Mouse (Mus musculus) hindbrain, embryonic 13.5 days (tissue): ENCODE measurements around the gene Galnt18. TPM values are rescaled to one million over a fixed set of nuclear protein-coding genes. Genes with fewer than 3 reads are reported as not detected.

ENCODE experiments used
- ATAC-seq: fragments of 200-750 bp; cut with Nextera tagmentation; 2 replicates; pipeline ENCODE4 v1.8.0; 2017; ENCODE audit warnings: moderate TSS enrichment; ENCODE audit not compliant: low FRiP score
- H3K27ac ChIP-seq: fragments of 300-500 bp; sonication (generic); 2 replicates; pipeline ENCODE4 v1.5.1; 2015; ENCODE audit warnings: inconsistent platforms, mild to moderate bottlenecking, moderate library complexity
- H3K27me3 ChIP-seq: fragments of 300-500 bp; sonication (generic); 2 replicates; pipeline ENCODE4 v1.6.1; 2015; ENCODE audit warnings: mild to moderate bottlenecking, inconsistent platforms
- H3K36me3 ChIP-seq: fragments of 300-500 bp; sonication (generic); 2 replicates; pipeline ENCODE4 v1.6.1; 2015; ENCODE audit warnings: mild to moderate bottlenecking, inconsistent platforms
- H3K4me1 ChIP-seq: fragments of 300-500 bp; sonication (generic); replicated peaks from 2 replicates; pipeline ENCODE4 v1.6.1; 2015; ENCODE audit warnings: inconsistent platforms
- H3K4me2 ChIP-seq: fragments of 300-500 bp; sonication (generic); 2 replicates; pipeline ENCODE4 v1.6.1; 2015; ENCODE audit warnings: inconsistent platforms, mild to moderate bottlenecking, moderate library complexity
- H3K4me3 ChIP-seq: fragments of 300-500 bp; sonication (generic); 2 replicates; pipeline ENCODE4 v1.5.1; 2015; ENCODE audit warnings: mild to moderate bottlenecking, inconsistent platforms
- H3K9ac ChIP-seq: fragments of 300-500 bp; sonication (generic); 2 replicates; pipeline ENCODE4 v1.6.1; 2015; ENCODE audit warnings: mild to moderate bottlenecking, inconsistent platforms
- H3K9me3 ChIP-seq: fragments of 300-500 bp; sonication (generic); 2 replicates; pipeline ENCODE4 v1.6.1; 2016; ENCODE audit warnings: inconsistent platforms
- WGBS: fragments of 180-500 bp; shearing (Covaris S2); methylation state at CpG from one replicate; pipeline ENCODE4 v1.1.7; 2015; 5-methylcytosine and 5-hydroxymethylcytosine counted together
- polyA plus RNA-seq: library from polyadenylated mRNA; unstranded; fragments of >200 nt; fragmentation: Nextera tagmentation; extraction: Ambion mirVana; gene quantifications from 2 replicates; pipeline ENCODE4 v1.2.1, GENCODE M21; 2015

Galnt18 gene
- polyA plus RNA-seq, 1 experiment from 2014 or later, result 10.4 TPM

DNA sequence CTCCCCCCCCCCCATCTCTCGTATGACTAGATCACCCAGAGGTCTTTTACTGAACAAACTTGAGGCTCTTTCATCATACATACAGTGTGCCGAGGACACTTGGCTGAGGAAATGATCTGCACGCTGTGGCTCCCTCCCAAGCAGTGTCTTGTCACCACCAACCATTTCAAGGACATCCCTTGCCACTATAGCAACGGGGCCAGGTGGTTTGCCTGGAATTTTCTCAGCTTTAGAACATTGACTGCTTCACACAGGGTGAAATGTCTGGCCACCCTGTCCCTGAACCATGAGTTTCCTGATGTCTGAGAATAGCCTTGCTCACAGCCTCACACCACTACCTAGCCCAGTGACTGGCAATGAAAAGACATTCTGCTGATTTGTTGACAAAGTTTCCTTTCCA lies 176.6 kb downstream of the Galnt18 start:
- no peak overlapping the region for H3K4me3 ChIP-seq
- no peak overlapping the region for H3K4me2 ChIP-seq
- H3K36me3 ChIP-seq, result no peaks in the 10 kb centered on the region
- peaks cover 11% of the 10 kb centered on the region for H3K4me1 ChIP-seq
- ATAC-seq, result no peak
- no peak overlapping the region for H3K27ac ChIP-seq
- 71% methylated on average over 4 of the region's 4 CpGs for WGBS
- no peaks in the 10 kb centered on the region for H3K27me3 ChIP-seq
- H3K9ac ChIP-seq, result no peak overlapping the region
- H3K9me3 ChIP-seq, result no peaks in the 10 kb centered on the region

DNA sequence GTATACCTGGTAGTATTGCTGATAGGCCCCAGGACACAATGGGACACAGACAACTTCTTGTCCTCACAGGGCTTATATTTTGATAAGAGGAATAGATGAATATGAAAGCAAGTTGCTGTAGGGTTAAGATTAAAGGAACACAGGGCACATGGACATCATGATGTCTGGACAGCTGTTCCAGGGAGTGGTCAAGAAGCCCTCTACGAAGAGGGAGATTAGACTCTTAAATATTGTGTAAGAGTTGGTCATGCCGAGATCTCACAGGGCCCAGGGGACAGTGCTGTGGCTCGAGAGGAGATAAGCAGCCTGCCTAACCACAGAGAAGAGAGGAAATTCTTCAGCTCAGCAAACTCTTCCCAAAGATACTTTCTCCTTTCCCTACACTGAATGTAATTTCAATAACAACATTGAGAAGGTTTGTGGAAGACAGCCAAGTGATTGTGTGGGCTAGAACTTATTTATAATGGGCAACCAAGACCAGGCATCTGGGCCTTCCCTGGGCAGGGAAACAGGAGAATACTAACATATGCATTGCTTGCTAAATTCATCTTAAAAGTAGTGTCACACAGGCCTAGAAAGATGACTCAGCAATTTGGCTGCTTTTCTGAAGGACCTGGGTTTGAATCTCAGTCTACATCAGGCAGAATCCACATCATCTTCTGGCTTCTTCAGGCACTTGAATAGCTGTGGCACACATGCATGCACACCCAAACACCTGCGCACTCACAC lies 178.3 kb downstream of the Galnt18 start:
- Histone ChIP-seq H3K4me3 (no peak overlapping the region), H3K4me1 (peaks cover 11% of the 10 kb centered on the region), H3K36me3 (no peaks in the 10 kb centered on the region), H3K9ac (no peak overlapping the region), H3K9me3 (no peaks in the 10 kb centered on the region), H3K4me2 (no peak overlapping the region), H3K27me3 (no peaks in the 10 kb centered on the region), H3K27ac (no peak overlapping the region)
- ATAC-seq, result no peak
- WGBS, result 83% methylated on average over 4 of the region's 4 CpGs

DNA sequence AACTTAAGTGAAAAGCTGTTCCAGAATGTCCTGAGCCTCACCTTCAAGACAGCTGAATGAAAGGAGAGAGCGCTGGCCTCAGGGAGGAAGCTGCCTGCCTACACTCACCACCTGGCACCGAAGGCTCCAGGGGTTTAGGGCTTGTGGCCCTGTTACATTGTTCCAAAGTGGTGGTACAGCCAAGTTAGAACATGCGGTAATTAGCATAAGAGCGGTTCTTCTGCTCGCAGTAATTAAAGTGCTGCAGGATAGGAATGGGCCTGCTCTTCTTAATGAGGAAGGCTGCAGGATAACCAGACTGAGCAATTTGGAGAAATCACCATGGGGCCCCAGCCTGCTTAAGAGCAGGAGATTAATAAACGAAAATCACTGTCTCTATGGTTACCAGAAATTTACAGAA lies 179.0 kb downstream of the Galnt18 start:
- 47% methylated on average over 6 of the region's 6 CpGs for WGBS
- peaks cover 11% of the 10 kb centered on the region for H3K4me1 ChIP-seq
- H3K27me3 ChIP-seq, result no peaks in the 10 kb centered on the region
- H3K27ac ChIP-seq, result peak overlapping the region; percentile 23; the same call in 1 of the 2 replicates
- H3K9ac ChIP-seq, result no peak overlapping the region
- no peaks in the 10 kb centered on the region for H3K9me3 ChIP-seq
- peak; percentile 43; the same call in 1 of the 2 replicates for ATAC-seq
- no peaks in the 10 kb centered on the region for H3K36me3 ChIP-seq
- H3K4me2 ChIP-seq, result no peak overlapping the region
- no peak overlapping the region for H3K4me3 ChIP-seq

DNA sequence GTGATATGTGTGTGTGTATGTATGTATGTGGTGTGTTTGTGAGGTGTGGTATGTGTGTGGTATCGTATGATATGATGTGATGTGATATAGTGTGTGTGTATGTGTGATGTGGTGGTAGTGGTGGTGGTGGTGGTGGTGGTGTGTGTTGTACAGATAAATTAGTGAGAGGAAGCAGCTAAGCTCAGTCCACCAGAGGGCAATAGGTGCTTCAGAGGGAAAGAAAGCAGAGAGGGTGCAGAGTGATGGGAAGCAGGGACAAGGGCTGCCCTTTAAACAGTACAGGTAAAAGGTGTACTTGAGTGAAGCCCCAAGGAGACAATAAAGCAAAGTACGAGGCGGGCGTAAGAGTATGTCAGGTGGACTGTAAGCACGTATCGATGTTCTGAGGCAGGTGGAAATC lies 186.1 kb downstream of the Galnt18 start:
- Histone ChIP-seq H3K27ac (no peak overlapping the region), H3K4me2 (no peak overlapping the region), H3K27me3 (no peaks in the 10 kb centered on the region), H3K4me3 (no peak overlapping the region), H3K4me1 (peaks cover 5% of the 10 kb centered on the region; the same call in 1 of the 2 replicates), H3K9me3 (no peaks in the 10 kb centered on the region), H3K9ac (no peak overlapping the region), H3K36me3 (no peaks in the 10 kb centered on the region)
- ATAC-seq, result no peak
- WGBS, result 87% methylated on average over 6 of the region's 6 CpGs

DNA sequence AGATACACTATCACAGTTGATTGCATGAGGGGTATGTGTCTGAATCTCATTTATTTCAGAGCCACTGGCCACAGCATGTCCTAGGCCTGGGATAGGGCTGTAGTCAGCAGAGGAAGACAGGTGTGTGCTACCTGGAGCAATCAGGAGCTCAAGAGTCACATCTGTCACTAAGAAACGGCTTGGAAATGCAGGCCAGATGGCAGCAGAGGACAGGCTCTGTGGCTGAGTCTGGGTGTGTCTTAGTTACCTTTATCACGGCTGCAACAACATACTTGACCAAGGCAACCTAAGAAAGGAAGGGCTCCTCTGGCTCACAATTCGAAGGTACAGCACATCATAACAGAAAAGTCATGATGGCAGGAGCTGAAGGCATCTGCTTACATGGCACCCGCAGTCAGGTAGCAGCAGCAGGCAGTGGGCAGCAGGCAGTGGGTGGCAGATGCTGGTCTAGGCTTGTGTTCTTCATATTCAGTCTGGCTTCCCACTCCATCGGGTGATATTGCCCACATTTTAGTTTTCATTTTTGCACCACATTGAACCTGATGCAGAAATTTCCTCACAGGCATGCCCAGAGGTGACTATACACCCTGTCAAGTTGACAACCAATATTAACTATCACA lies 190.2 kb downstream of the Galnt18 start:
- WGBS, result 86% methylated on average over 5 of the region's 5 CpGs
- Histone ChIP-seq H3K4me3 (no peak overlapping the region), H3K9ac (no peak overlapping the region)

DNA sequence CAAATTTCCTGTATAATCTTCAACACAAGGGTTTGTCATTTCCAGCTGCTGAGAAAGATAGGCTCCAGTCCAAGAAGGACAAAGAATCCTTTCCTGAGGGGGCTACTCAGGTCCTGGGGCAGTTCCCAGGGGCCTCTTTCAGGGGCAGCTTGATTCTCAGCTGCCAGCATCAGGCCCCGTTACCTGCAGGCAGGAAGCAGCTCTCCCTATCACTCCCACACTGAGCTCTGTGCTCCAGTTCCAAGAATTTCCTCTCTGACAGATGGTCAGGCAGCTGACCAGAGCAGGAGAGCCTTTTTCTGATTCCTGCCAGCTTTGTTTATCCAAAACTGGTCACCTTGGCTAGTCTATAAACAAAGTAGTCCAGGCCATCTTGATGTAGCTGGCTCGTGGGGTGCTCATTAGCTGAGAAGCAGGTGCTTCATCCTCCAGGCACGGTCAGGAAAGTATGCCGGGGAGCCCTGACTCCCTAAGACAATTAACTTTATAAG lies 191.4 kb downstream of the Galnt18 start:
- Histone ChIP-seq H3K27ac (0 out of 2 replicates have a peak overlapping the region, but pooled peaks have one; percentile 26), H3K4me3 (no peak overlapping the region), H3K4me1 (0 out of 2 replicates have a peak, but pooled peaks cover 3% of the 10 kb centered on the region), H3K9ac (no peak overlapping the region), H3K4me2 (no peak overlapping the region), H3K27me3 (no peaks in the 10 kb centered on the region), H3K36me3 (no peaks in the 10 kb centered on the region), H3K9me3 (no peaks in the 10 kb centered on the region)
- no peak for ATAC-seq
- 71% methylated on average over 4 of the region's 4 CpGs for WGBS

More for the DNA sequence above, 190.2 kb downstream of the Galnt18 start:
- no peak for ATAC-seq
- no peaks in the 10 kb centered on the region for H3K9me3 ChIP-seq
- no peak overlapping the region for H3K4me2 ChIP-seq
- peaks cover 8% of the 10 kb centered on the region; the same call in 1 of the 2 replicates for H3K4me1 ChIP-seq
- no peaks in the 10 kb centered on the region for H3K36me3 ChIP-seq
- no peaks in the 10 kb centered on the region for H3K27me3 ChIP-seq
- no peak overlapping the region for H3K27ac ChIP-seq

DNA sequence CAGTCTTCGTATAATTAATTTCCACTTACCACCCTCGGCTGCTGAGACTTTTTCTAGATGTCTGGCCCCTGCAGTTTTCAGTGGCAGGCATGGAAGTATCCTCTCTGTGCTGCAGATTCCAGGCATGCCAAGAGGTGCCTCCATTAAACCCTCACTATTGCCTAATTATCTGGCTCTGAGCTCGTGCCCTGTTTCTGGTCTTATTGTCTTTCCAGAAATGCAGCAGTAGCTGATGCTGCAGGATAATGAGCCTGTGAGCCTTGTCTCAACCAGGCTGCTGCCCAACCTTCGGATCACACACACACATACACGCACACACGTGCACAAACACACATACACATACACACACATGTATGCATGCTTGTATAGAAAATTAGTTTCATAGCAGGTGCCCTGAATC lies 199.2 kb downstream of the Galnt18 start:
- H3K27me3 ChIP-seq, result no peaks in the 10 kb centered on the region
- H3K4me1 ChIP-seq, result peaks cover 12% of the 10 kb centered on the region
- no peak overlapping the region for H3K9ac ChIP-seq
- H3K4me2 ChIP-seq, result no peak overlapping the region
- no peak overlapping the region for H3K4me3 ChIP-seq
- WGBS, result 71% methylated on average over 6 of the region's 6 CpGs
- H3K9me3 ChIP-seq, result no peaks in the 10 kb centered on the region
- no peaks in the 10 kb centered on the region for H3K36me3 ChIP-seq
- H3K27ac ChIP-seq, result 0 out of 2 replicates have a peak overlapping the region, but pooled peaks have one; percentile 31
- ATAC-seq, result no peak

DNA sequence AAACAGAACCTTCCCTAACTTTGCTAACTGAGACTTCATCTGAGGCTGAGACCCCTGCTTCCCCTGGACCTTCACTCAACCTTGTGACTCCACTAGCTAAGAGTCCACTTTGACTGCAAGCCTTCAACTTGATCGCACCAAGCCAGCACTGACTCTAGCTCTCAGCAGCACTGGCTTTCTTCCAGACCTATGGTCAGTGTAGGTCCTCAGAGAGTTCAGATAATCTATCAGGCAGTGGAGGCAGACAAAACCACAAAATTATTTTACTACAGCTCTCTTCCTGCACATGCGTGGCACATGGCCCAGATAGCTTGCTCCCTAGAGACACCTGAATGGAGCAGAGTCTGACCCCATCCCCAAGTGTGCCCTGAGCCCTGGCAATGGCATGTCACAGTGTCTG lies 204.7 kb downstream of the Galnt18 start:
- 67% methylated on average over 2 of the region's 2 CpGs for WGBS
- Histone ChIP-seq H3K4me2 (no peak overlapping the region), H3K9me3 (no peaks in the 10 kb centered on the region), H3K27me3 (no peaks in the 10 kb centered on the region), H3K9ac (no peak overlapping the region), H3K36me3 (no peaks in the 10 kb centered on the region), H3K27ac (no peak overlapping the region; the same call in 1 of the 2 replicates), H3K4me1 (peaks cover 25% of the 10 kb centered on the region), H3K4me3 (no peak overlapping the region)
- ATAC-seq, result no peak

DNA sequence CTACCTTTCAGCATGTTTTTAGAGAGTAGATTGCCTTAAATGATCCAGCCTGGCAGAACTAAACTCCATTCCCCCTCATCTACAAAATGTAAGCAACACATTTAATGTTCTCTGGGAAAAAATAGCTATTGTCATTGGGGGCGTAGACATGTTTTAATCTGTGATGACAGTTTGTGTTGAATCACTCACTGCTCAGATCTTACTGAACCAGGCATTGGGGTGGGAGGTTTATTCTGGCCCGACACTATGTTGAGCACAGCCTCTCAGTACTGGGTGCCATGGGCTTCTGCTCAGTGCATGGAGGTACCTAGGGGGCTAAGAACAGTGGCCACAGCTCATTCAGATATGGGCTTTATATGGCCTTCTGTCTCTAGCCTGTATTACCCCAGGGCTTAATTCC lies 207.4 kb downstream of the Galnt18 start:
- H3K4me3 ChIP-seq, result no peak overlapping the region
- H3K27ac ChIP-seq, result no peak overlapping the region
- H3K4me2 ChIP-seq, result no peak overlapping the region
- no peaks in the 10 kb centered on the region for H3K36me3 ChIP-seq
- no peaks in the 10 kb centered on the region for H3K9me3 ChIP-seq
- no peak overlapping the region for H3K9ac ChIP-seq
- 86% methylated on average over 2 of the region's 2 CpGs for whole genome bisulfite sequencing
- H3K4me1 ChIP-seq, result peaks cover 20% of the 10 kb centered on the region
- no peak for ATAC-seq
- H3K27me3 ChIP-seq, result no peaks in the 10 kb centered on the region

DNA sequence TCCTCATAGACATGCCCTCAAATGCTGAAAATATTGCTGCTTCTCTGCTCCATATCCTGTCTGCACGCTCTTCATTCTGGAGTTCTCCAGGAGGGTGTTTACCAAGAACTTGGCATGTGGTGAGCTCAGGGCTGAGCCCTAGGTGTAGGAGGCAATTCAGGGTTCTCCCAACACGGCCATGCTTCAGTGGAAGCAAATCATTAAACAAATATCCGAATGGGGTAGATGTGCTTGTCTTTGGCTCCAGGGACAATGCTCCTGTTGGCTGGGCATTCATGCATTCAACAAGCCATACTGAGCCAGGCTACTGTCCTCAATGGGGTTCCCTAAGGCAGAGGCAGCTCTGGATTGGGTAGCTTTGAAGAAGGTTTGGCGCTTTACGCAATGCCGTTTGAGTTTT lies 212.9 kb downstream of the Galnt18 start:
- Histone ChIP-seq H3K36me3 (no peaks in the 10 kb centered on the region), H3K4me1 (no peaks in the 10 kb centered on the region), H3K9ac (no peak overlapping the region), H3K4me3 (no peak overlapping the region), H3K27me3 (no peaks in the 10 kb centered on the region), H3K9me3 (0 out of 2 replicates have a peak, but pooled peaks cover 6% of the 10 kb centered on the region), H3K27ac (no peak overlapping the region), H3K4me2 (no peak overlapping the region)
- ATAC-seq, result no peak
- 79% methylated on average over 6 of the region's 6 CpGs for WGBS

DNA sequence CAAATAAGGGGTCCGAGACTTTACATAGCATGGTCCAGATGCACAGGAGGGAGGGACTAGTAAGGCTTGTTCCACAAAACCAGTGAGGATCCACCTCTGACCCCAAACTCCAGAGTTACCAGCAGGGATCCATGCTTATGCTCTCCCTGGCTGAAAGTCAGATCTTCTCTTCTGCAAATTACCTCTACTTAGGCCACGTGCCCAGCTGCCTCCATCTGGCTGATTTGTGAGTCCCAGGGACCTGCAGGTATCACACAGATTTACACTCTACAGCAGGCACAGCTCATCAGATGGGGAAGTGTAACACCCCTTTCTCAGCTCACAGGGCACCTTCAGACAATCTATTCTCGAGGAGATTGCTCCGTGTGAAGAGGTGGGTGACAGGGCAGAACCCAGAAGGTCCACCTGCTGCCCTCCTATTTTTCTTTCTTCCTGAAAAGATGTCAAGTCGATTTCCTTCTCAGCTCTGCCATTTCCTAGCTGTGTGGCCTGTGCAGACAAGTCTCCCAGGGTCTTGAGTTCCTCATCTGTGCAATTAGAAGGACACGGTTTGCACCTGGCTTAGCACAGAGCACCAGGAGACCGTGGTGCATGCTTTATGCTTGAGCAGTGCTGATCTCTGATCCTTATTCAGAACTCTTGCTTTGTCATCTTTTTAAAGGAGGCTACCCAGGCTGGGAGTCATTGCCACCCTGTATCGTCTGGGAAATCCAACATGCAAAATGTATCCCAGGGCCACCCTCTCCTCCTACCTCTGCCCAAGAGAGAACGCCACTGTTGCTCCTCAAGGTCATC lies 216.3 kb downstream of the Galnt18 start:
- Histone ChIP-seq H3K4me3 (no peak overlapping the region), H3K9me3 (0 out of 2 replicates have a peak, but pooled peaks cover 6% of the 10 kb centered on the region), H3K9ac (no peak overlapping the region), H3K4me2 (no peak overlapping the region), H3K36me3 (0 out of 2 replicates have a peak, but pooled peaks cover 3% of the 10 kb centered on the region), H3K27me3 (no peaks in the 10 kb centered on the region), H3K27ac (no peak overlapping the region), H3K4me1 (no peaks in the 10 kb centered on the region)
- 77% methylated on average over 9 of the region's 9 CpGs for WGBS
- ATAC-seq, result no peak

DNA sequence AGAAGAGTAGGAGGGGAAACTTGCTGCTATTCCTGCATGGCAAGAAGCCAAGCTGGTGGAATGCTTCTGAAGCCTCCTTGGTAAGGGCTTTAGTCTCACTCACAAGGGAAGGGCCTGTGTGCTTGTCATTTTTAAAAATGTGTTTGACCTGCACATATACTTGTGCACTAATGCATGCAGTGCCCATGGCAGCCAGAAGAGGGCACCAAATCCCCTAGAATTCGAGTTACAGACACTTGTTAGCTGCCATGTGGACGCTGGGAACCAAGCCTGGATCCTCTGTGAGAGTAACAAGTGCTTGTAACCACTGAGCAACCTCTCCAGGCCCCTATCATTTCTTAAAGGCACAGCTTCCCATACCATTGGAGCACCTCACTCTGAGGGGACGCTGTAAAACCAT lies 219.7 kb downstream of the Galnt18 start:
- H3K9ac ChIP-seq, result no peak overlapping the region
- no peak overlapping the region for H3K4me3 ChIP-seq
- WGBS, result 80% methylated on average over 3 of the region's 3 CpGs
- H3K4me1 ChIP-seq, result peaks cover 9% of the 10 kb centered on the region
- no peaks in the 10 kb centered on the region for H3K27me3 ChIP-seq
- no peak for ATAC-seq
- 0 out of 2 replicates have a peak, but pooled peaks cover 3% of the 10 kb centered on the region for H3K36me3 ChIP-seq
- H3K27ac ChIP-seq, result no peak overlapping the region
- no peak overlapping the region for H3K4me2 ChIP-seq
- 0 out of 2 replicates have a peak, but pooled peaks cover 6% of the 10 kb centered on the region for H3K9me3 ChIP-seq
